Mouse (Mus musculus): ENCODE results near the gene Cdan1. TPM values are rescaled to one million over a fixed set of nuclear protein-coding genes. Genes with fewer than 3 reads are reported as not detected.

Gene Cdan1
- polyA plus RNA-seq, 1 experiment from 2014 or later: 5.7 TPM

DNA sequence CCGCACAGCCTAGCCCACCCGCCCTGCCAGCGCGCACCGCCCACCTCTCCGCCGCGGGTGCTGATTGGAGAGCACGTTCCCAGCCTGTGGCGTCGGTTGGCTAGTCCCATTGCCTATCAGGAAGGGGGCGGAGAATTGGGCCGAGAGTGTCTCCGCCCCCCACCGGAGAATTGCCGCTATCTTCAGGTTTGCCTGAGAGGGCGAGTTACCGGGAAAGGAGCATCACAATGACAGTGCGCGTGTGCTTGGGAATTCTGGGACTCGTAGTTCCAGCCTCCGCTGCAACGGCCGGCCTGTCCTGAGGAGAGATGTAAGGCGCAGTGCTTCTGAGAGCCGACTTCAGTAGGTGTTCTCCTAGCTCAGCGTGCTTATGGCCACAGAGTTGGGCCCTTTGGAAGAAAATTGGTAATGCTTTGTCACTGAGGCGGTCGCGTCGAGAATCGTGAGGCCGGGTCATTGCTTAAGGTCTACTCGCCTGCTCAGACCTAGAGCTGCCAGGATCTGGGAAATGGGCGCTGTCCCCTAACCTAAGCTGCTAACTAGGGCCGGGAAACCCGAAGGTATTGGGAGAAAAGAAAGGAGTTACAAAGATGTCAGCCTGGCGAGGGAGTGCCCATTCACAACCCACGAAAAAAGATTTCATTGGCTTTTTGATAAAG is 625 bp upstream of the Cdan1 start, which contains the start of gene Ttbk2:
Ttbk2 (minus strand) TSS at position 181 of the 659 bp plus-strand sequence.
- Histone ChIP-seq H3K36me3 (no peaks in the 10 kb centered on the region), H3K9me3 (no peaks in the 10 kb centered on the region), H3K4me3 (peak within 1 kb of the TSS; percentile 87), H3K27ac (peak within 1 kb of the TSS; percentile 91), H3K27me3 (ENCODE audit: insufficient read depth, poor library complexity, severe bottlenecking) (no peaks in the 10 kb centered on the region), H3K4me1 (replicated peaks) (peaks cover 24% of the 10 kb centered on the region)
- peak; percentile 98 for DNase-seq (ENCODE audit: low spot score)
- WGBS: under 1% methylated on average over 39 of the region's 39 CpGs

- no peak overlapping the region for H3K4me3 ChIP-seq
- no peaks in the 10 kb centered on the region for H3K27me3 ChIP-seq (ENCODE audit: insufficient read depth, poor library complexity, severe bottlenecking)
- 95% methylated on average over 1 of the region's 1 CpGs for WGBS
- no peak for DNase-seq (ENCODE audit: low spot score)
- H3K36me3 ChIP-seq: no peaks in the 10 kb centered on the region
- peaks cover 19% of the 10 kb centered on the region for H3K4me1 ChIP-seq (replicated peaks)
- H3K9me3 ChIP-seq: no peaks in the 10 kb centered on the region
- H3K27ac ChIP-seq: no peak overlapping the region
These were observed 4.6 kb downstream of the Cdan1 start for GRCm38 (mm10) chr2:120845280-120845679.

- 94% methylated on average over 4 of the region's 4 CpGs for WGBS
- Histone ChIP-seq H3K4me1 (replicated peaks) (peaks cover 11% of the 10 kb centered on the region), H3K27ac (no peak overlapping the region), H3K4me3 (no peak overlapping the region), H3K36me3 (no peaks in the 10 kb centered on the region), H3K9me3 (no peaks in the 10 kb centered on the region), H3K27me3 (ENCODE audit: insufficient read depth, poor library complexity, severe bottlenecking) (no peaks in the 10 kb centered on the region)
- DNase-seq (ENCODE audit: low spot score): no peak
These were observed 5.9 kb downstream of the Cdan1 start for GRCm38 (mm10) chr2:120843990-120844389.

- 83% methylated on average over 1 of the region's 1 CpGs for WGBS
- peaks cover 12% of the 10 kb centered on the region for H3K36me3 ChIP-seq
- H3K9me3 ChIP-seq: peaks cover 10% of the 10 kb centered on the region; the same call in 1 of the 2 replicates
- no peak overlapping the region for H3K27ac ChIP-seq
- DNase-seq (ENCODE audit: low spot score): no peak
- no peak overlapping the region for H3K4me3 ChIP-seq
- H3K4me1 ChIP-seq (replicated peaks): no peaks in the 10 kb centered on the region
- H3K27me3 ChIP-seq (ENCODE audit: insufficient read depth, poor library complexity, severe bottlenecking): no peaks in the 10 kb centered on the region
These were observed 8.7 kb downstream of the Cdan1 start for GRCm38 (mm10) chr2:120841211-120841610.

DNA sequence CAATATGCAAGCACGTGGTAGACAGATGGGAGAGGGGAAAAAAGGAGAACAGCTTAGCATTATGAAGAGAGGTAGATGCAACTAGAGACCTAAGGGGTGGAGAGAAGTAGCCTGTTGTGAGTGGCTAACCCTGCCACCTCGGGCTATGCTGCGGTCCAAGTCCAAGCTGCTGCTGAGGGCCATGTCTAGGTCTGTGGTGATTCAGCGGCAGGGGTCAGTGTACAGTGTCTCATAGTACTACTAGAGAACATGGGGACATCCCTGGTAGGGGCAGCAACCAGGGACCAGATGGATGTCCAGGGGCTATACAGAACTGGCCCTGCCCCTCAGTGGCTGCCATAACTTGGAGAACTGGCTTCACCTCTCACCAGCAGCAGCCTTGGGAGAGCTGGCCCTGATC is 14.8 kb downstream of the Cdan1 start:
- no peak overlapping the region for H3K27ac ChIP-seq
- peaks cover 18% of the 10 kb centered on the region for H3K9me3 ChIP-seq
- WGBS: 96% methylated on average over 4 of the region's 4 CpGs
- no peak overlapping the region for H3K4me3 ChIP-seq
- no peaks in the 10 kb centered on the region for H3K4me1 ChIP-seq (replicated peaks)
- H3K36me3 ChIP-seq: peaks cover 48% of the 10 kb centered on the region
- no peak for DNase-seq (ENCODE audit: low spot score)
- H3K27me3 ChIP-seq (ENCODE audit: insufficient read depth, poor library complexity, severe bottlenecking): no peaks in the 10 kb centered on the region

DNA sequence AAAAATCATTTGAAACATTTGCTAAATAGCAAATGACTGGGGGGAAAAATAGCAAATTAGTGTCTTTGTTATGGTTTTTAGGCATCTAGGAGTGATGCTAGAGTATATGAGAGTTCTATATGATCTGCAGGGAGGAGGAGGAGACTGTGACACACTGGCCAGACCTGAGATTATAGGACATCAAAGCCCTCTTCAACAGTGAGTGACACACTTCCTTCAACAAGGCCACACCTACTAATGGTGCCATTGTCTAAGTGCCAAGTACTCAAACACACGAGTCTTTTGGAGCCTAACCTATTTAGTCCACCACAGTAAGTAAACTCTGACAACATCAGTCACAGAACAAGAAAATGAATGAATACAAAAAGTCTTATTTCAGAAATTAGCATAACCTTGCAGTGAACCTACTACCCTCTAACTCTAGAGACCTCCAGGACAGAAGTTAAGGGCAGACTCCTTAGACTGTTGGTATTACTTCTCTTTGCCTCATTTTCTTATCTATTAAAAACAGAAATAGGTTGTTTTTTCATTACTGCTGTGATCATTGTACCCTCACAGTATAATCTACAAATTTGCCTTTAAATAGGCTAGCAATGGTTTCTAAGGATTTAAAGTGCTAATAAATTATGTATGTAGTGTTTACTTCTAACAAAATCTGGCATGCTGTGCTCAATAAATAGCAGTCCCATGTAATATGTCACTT is 22.8 kb downstream of the Cdan1 start:
- no peak for DNase-seq (ENCODE audit: low spot score)
- no peaks in the 10 kb centered on the region for H3K9me3 ChIP-seq
- H3K4me1 ChIP-seq (replicated peaks): no peaks in the 10 kb centered on the region
- H3K4me3 ChIP-seq: no peak overlapping the region
- H3K27me3 ChIP-seq (ENCODE audit: insufficient read depth, poor library complexity, severe bottlenecking): no peaks in the 10 kb centered on the region
- H3K36me3 ChIP-seq: peaks cover 24% of the 10 kb centered on the region
- WGBS: 63% methylated on average over 1 of the region's 1 CpGs
- no peak overlapping the region for H3K27ac ChIP-seq

GRCm38 (mm10) chr2:120770265-120770935 is 79.5 kb downstream of the Cdan1 start:
- no peak overlapping the region for H3K27ac ChIP-seq
- H3K9me3 ChIP-seq: no peaks in the 10 kb centered on the region
- WGBS: 94% methylated on average over 2 of the region's 2 CpGs
- H3K4me1 ChIP-seq (replicated peaks): no peaks in the 10 kb centered on the region
- H3K36me3 ChIP-seq: peaks cover 52% of the 10 kb centered on the region
- no peak for DNase-seq (ENCODE audit: low spot score)
- H3K4me3 ChIP-seq: no peak overlapping the region
- no peaks in the 10 kb centered on the region for H3K27me3 ChIP-seq (ENCODE audit: insufficient read depth, poor library complexity, severe bottlenecking)

DNA sequence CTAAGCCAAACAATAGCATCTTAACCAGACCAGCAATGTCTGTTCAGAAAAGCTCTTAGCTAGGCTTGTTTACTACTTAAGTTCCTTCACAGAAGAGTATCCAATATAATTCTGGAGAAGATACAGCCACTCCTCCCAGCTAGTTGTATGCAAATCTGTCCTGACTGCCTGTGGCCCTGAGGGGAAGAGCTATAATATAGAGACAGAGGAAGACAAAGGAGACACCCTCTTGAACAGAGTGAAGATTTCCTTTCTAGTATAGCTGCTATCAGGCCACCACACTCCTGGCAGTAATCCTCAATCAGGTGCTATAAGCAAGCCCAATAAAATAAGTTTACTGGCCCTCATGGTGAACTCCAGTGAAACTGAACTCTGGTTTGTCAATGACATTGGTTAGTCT is 88.0 kb downstream of the Cdan1 start:
- no peak overlapping the region for H3K27ac ChIP-seq
- no peaks in the 10 kb centered on the region for H3K4me1 ChIP-seq (replicated peaks)
- no peak overlapping the region for H3K4me3 ChIP-seq
- DNase-seq (ENCODE audit: low spot score): no peak
- no peaks in the 10 kb centered on the region for H3K9me3 ChIP-seq
- H3K36me3 ChIP-seq: peaks cover 62% of the 10 kb centered on the region
- H3K27me3 ChIP-seq (ENCODE audit: insufficient read depth, poor library complexity, severe bottlenecking): no peaks in the 10 kb centered on the region

GRCm38 (mm10) chr2:120748041-120748440 is 101.9 kb downstream of the Cdan1 start:
- Histone ChIP-seq H3K4me1 (replicated peaks) (no peaks in the 10 kb centered on the region), H3K27me3 (ENCODE audit: insufficient read depth, poor library complexity, severe bottlenecking) (no peaks in the 10 kb centered on the region), H3K27ac (no peak overlapping the region), H3K4me3 (no peak overlapping the region), H3K36me3 (peaks cover 84% of the 10 kb centered on the region), H3K9me3 (no peaks in the 10 kb centered on the region)
- DNase-seq (ENCODE audit: low spot score): no peak
- 93% methylated on average over 2 of the region's 2 CpGs for WGBS

DNA sequence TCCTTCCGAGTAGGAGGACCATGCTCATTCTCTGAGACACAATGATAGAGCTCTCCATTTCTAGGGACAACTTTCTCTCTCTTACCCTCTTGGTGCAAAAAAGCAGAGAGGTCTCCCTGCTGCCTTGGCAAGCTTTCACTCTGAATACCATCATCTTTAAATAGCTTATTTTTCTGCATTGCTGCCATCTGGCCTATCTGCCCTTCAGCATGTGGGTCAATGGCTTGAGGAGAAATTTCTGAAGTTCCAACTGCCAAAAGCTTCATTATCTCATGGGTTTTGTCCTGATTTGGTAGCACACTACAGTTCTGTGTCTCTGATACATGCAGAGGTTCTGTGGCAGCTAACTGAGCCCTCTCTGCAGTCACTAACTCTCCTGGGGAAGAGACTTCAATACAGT is 104.4 kb downstream of the Cdan1 start:
- Histone ChIP-seq H3K36me3 (peaks cover 86% of the 10 kb centered on the region), H3K4me1 (replicated peaks) (no peaks in the 10 kb centered on the region), H3K4me3 (no peak overlapping the region), H3K9me3 (no peaks in the 10 kb centered on the region), H3K27me3 (ENCODE audit: insufficient read depth, poor library complexity, severe bottlenecking) (no peaks in the 10 kb centered on the region), H3K27ac (no peak overlapping the region)
- 91% methylated on average over 1 of the region's 1 CpGs for WGBS
- DNase-seq (ENCODE audit: low spot score): no peak

DNA sequence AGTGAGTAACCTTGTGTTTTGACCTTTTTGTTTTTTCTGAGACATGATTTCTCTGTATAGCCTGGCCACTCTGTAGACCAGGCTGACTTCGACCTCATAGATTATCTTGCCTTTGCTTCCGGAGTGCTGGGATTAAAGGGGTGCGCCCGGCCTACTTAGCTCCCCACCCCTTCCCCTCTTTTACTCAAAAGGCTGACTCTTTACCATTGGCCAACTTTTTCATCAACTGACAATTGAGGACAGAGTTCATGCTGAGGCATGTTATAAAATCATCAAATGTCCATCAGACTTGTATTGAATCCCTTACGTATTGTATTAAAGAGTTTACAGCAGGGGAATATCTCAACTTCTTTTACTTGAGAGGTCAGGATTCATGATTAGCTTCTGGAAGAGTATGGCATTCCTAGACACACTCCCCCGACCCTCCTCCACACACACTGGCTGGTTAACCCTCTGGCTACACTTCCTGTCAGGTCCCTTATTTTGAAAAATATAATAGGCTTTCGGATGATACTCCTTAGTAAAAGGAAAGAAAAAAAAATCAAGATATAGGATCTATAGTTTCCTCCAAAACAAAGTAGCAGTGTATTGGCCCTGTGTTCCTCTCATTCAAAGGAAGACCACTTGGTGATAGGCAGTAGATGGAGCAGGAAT is 117.9 kb downstream of the Cdan1 start:
- no peak for DNase-seq (ENCODE audit: low spot score)
- WGBS: 44% methylated on average over 7 of the region's 7 CpGs
- H3K36me3 ChIP-seq: peaks cover 18% of the 10 kb centered on the region
- no peaks in the 10 kb centered on the region for H3K27me3 ChIP-seq (ENCODE audit: insufficient read depth, poor library complexity, severe bottlenecking)
- H3K27ac ChIP-seq: peak overlapping the region; percentile 94
- peaks cover 36% of the 10 kb centered on the region for H3K4me1 ChIP-seq (replicated peaks)
- H3K4me3 ChIP-seq: peak overlapping the region; percentile 99
- H3K9me3 ChIP-seq: no peaks in the 10 kb centered on the region

GRCm38 (mm10) chr2:120731167-120731862 is 118.6 kb downstream of the Cdan1 start:
- Histone ChIP-seq H3K27ac (peak overlapping the region; percentile 94), H3K27me3 (ENCODE audit: insufficient read depth, poor library complexity, severe bottlenecking) (no peaks in the 10 kb centered on the region), H3K36me3 (peaks cover 25% of the 10 kb centered on the region), H3K4me1 (replicated peaks) (peaks cover 36% of the 10 kb centered on the region), H3K4me3 (peak overlapping the region; percentile 99), H3K9me3 (no peaks in the 10 kb centered on the region)
- DNase-seq (ENCODE audit: low spot score): peak; percentile 97
- under 1% methylated on average over 61 of the region's 61 CpGs for WGBS
